20 mouse cellular contexts compared by ENCODE assay signal in the genomic region with DNA sequence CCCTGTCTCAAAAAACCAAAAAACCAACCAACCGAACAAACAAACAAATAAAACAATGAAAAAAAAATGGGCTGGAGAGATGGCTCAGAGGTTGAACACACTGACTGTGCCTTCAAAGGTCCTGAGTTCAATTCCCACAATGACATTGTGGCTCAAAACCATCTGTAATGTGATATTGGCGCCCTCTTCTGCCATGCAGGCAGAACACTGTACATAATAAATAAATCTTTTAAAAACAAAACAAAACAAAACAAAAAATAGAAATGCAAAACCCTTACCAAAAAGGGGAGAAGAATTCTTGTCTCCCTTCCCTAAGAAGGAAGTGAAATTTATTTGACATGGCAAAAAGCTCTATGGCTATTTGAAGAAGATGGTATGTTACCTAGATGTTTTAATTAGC. TPM values are rescaled to one million over a fixed set of nuclear protein-coding genes. Genes with fewer than 3 reads are reported as not detected.
DNase-seq lines count a peak whose midpoint lies in the region; ATAC-seq and TF ChIP-seq lines count a peak whose summit lies in the region.
"Had no signal": no experiment of that assay in that cellular context is flagged by ENCODE, and none has a peak within 500 bp of the region (broad histone marks: within the 10 kb centered on the region; RNA-seq: fewer than 3 reads in every experiment).

No protein-coding gene starts in this region.

- no peak overlapping the region for H3K9ac ChIP-seq in kidney, postnatal 0 days (ENCODE audit: low read depth, low read length)
- no peak overlapping the region for H3K9ac ChIP-seq in lung, postnatal 0 days (replicated peaks; ENCODE audit: low read depth)
- H3K9ac ChIP-seq in intestine, embryonic 16.5 days (ENCODE audit: low read depth, low read length): no peak overlapping the region
- H3K9ac ChIP-seq: embryonic facial prominence, embryonic 15.5 days; forebrain, embryonic 15.5 days; hindbrain, embryonic 15.5 days; liver, embryonic 15.5 days; midbrain, embryonic 12.5 days; neural tube, embryonic 15.5 days had no signal

- no peak for TF ChIP-seq POLR2A in lung, adult 2 months (IDR thresholded peaks at IDR 0.05; ENCODE audit: borderline replicate concordance, extremely low read depth, low read depth, low read length)

- H3K27ac ChIP-seq in kidney, postnatal 0 days: no peak overlapping the region
- H3K27ac ChIP-seq in lung, postnatal 0 days (ENCODE audit: low read length): no peak overlapping the region
- H3K27ac ChIP-seq in intestine, embryonic 16.5 days (ENCODE audit: low read length): no peak overlapping the region
- H3K27ac ChIP-seq: embryonic facial prominence, embryonic 15.5 days; forebrain, embryonic 15.5 days; hindbrain, embryonic 15.5 days; liver, embryonic 15.5 days; midbrain, embryonic 12.5 days; neural tube, embryonic 15.5 days had no signal

- no peaks in the 10 kb centered on the region for H3K9me3 ChIP-seq in kidney, postnatal 0 days (replicated peaks; ENCODE audit: low read length)
- H3K9me3 ChIP-seq in lung, postnatal 0 days (ENCODE audit: low read length): no peaks in the 10 kb centered on the region
- H3K9me3 ChIP-seq in intestine, embryonic 16.5 days (ENCODE audit: control insufficient read depth, low read length): no peaks in the 10 kb centered on the region
- H3K9me3 ChIP-seq: embryonic facial prominence, embryonic 15.5 days; forebrain, embryonic 15.5 days; hindbrain, embryonic 15.5 days; liver, embryonic 15.5 days; neural tube, embryonic 15.5 days had no signal

- DNase-seq in CD4-positive, CD25-positive, alpha-beta regulatory T cell, adult 2 months (ENCODE audit: low read depth, low spot score): peak; percentile 20
- no peak for DNase-seq in kidney, postnatal 0 days (ENCODE audit: low spot score)
- DNase-seq in kidney, adult 18-20 months: no peak
- no peak for DNase-seq in lung, postnatal 0 days (ENCODE audit: low spot score)
- DNase-seq in lung, adult 2 months: no peak
- no peak for DNase-seq in right cerebral cortex, postnatal 4 days
- DNase-seq: cerebellum, adult 11 months; cerebellum, adult 9-11 months; gastrocnemius, postnatal 10 days; kidney, postnatal 4 days; layer of hippocampus, adult 9-11 months; lung, postnatal 10 days had no signal

- H3K36me3 ChIP-seq in kidney, postnatal 0 days (ENCODE audit: insufficient read depth, low read length): no peaks in the 10 kb centered on the region
- H3K36me3 ChIP-seq in lung, postnatal 0 days (ENCODE audit: insufficient read depth, low read length): no peaks in the 10 kb centered on the region
- no peaks in the 10 kb centered on the region for H3K36me3 ChIP-seq in intestine, embryonic 16.5 days (ENCODE audit: control insufficient read depth, insufficient read depth, low read length)
- H3K36me3 ChIP-seq: embryonic facial prominence, embryonic 15.5 days; forebrain, embryonic 15.5 days; hindbrain, embryonic 15.5 days; liver, embryonic 15.5 days; midbrain, embryonic 12.5 days; neural tube, embryonic 15.5 days had no signal

- H3K4me3 ChIP-seq in kidney, postnatal 0 days (replicated peaks; ENCODE audit: low read depth, low read length): no peak overlapping the region
- H3K4me3 ChIP-seq in lung, postnatal 0 days (ENCODE audit: low read depth, low read length): no peak overlapping the region
- H3K4me3 ChIP-seq in lung, adult 2 months (replicated peaks; ENCODE audit: extremely low read depth, low read depth, low read length): no peak overlapping the region
- H3K4me3 ChIP-seq in intestine, embryonic 16.5 days (ENCODE audit: low read length): no peak overlapping the region
- H3K4me3 ChIP-seq: embryonic facial prominence, embryonic 15.5 days; forebrain, embryonic 15.5 days; hindbrain, embryonic 15.5 days; liver, embryonic 15.5 days; midbrain, embryonic 12.5 days; neural tube, embryonic 15.5 days had no signal

- no peak for ATAC-seq in CD4-positive, CD25-positive, alpha-beta regulatory T cell, adult 4 months
- ATAC-seq in kidney, postnatal 0 days (replicated peaks; ENCODE audit: low FRiP score, low read depth): no peak
- ATAC-seq in lung, postnatal 0 days: no peak
- no peak for ATAC-seq in intestine, embryonic 16.5 days
- ATAC-seq: forebrain, embryonic 15.5 days had no signal

- no peaks in the 10 kb centered on the region; the same call in 1 of the 2 replicates for H3K4me1 ChIP-seq in kidney, postnatal 0 days (replicated peaks; ENCODE audit: insufficient read depth, low read length)
- H3K4me1 ChIP-seq in lung, postnatal 0 days (ENCODE audit: insufficient read depth, low read depth, low read length): no peaks in the 10 kb centered on the region; the same call in 1 of the 2 replicates
- H3K4me1 ChIP-seq in lung, adult 2 months (ENCODE audit: control insufficient read depth, insufficient read depth, low read length): peaks cover 2% of the 10 kb centered on the region; the same call in 1 of the 2 replicates
- peaks cover 8% of the 10 kb centered on the region; the same call in 1 of the 2 replicates for H3K4me1 ChIP-seq in intestine, embryonic 16.5 days (ENCODE audit: control insufficient read depth, insufficient read depth, low read length)

- peak; percentile 26; the same call in 1 of the 2 replicates for TF ChIP-seq CTCF in kidney, postnatal 0 days (IDR thresholded peaks at IDR 0.05; ENCODE audit: low read depth)
- peak; percentile 15; the same call in 1 of the 2 replicates for TF ChIP-seq CTCF in lung, postnatal 0 days (IDR thresholded peaks at IDR 0.05)
- no peak for TF ChIP-seq CTCF in lung, adult 2 months (IDR thresholded peaks at IDR 0.05; ENCODE audit: insufficient read depth, low read length)

- H3K27me3 ChIP-seq in kidney, postnatal 0 days (ENCODE audit: insufficient read depth, low read length): no peaks in the 10 kb centered on the region
- no peaks in the 10 kb centered on the region for H3K27me3 ChIP-seq in lung, postnatal 0 days (replicated peaks; ENCODE audit: insufficient read depth, low read length)
- no peaks in the 10 kb centered on the region for H3K27me3 ChIP-seq in intestine, embryonic 16.5 days (replicated peaks; ENCODE audit: control insufficient read depth, insufficient read depth, low read length)
- H3K27me3 ChIP-seq: embryonic facial prominence, embryonic 15.5 days; forebrain, embryonic 15.5 days; liver, embryonic 15.5 days; midbrain, embryonic 12.5 days; neural tube, embryonic 15.5 days had no signal

- H3K4me2 ChIP-seq in kidney, postnatal 0 days (ENCODE audit: low read length): no peak overlapping the region
- H3K4me2 ChIP-seq in lung, postnatal 0 days (replicated peaks; ENCODE audit: low read depth, low read length): no peak overlapping the region
- H3K4me2 ChIP-seq in intestine, embryonic 16.5 days (ENCODE audit: low read depth, low read length): no peak overlapping the region
- H3K4me2 ChIP-seq: embryonic facial prominence, embryonic 15.5 days; forebrain, embryonic 15.5 days; hindbrain, embryonic 15.5 days; liver, embryonic 15.5 days; midbrain, embryonic 12.5 days; neural tube, embryonic 15.5 days had no signal

- WGBS in kidney, postnatal 0 days: 85% methylated on average over 2 of the region's 2 CpGs
- 79% methylated on average over 2 of the region's 2 CpGs for WGBS in lung, postnatal 0 days
- 82% methylated on average over 2 of the region's 2 CpGs for whole genome bisulfite sequencing in lung, adult 2 months
- WGBS in intestine, embryonic 16.5 days: 82% methylated on average over 2 of the region's 2 CpGs

- no peak for TF ChIP-seq EP300 in lung, postnatal 0 days (IDR thresholded peaks at IDR 0.05)

RNA-seq across cellular contexts. Expression of a gene that starts 5.6 kb away (rescaled TPM):
- polyA plus RNA-seq in CD4-positive, CD25-positive, alpha-beta regulatory T cell, adult 4 months (2017; shearing (Covaris generic)): 10 to 100 TPM; 43.8 to 46.1 TPM
- 22.4 and 27.9 TPM in 2 replicates for polyA plus RNA-seq in kidney, postnatal 0 days (2015; fragmentation: Nextera tagmentation; extraction: Ambion mirVana)
- polyA plus RNA-seq in lung, postnatal 0 days (2015; fragmentation: Nextera tagmentation; extraction: Ambion mirVana): 19.4 and 19.8 TPM in 2 replicates
- 3.1 and 4.9 TPM in 2 replicates for polyA plus RNA-seq in lung, adult 2 months (2012; rRNA removed)
- polyA plus RNA-seq in intestine, embryonic 16.5 days (2015; fragmentation: Nextera tagmentation; extraction: Ambion mirVana): 25.7 and 26.5 TPM in 2 replicates

RNA-seq across cellular contexts. Expression of a gene that starts 29.1 kb away (rescaled TPM):
- 10 to 100 TPM in 1 of 2 experiments, 1 to 10 TPM in 1; 8.9 to 13.3 TPM for polyA plus RNA-seq in CD4-positive, CD25-positive, alpha-beta regulatory T cell, adult 4 months (2017; shearing (Covaris generic))
- 8.6 and 9.1 TPM in 2 replicates for polyA plus RNA-seq in kidney, postnatal 0 days (2015; fragmentation: Nextera tagmentation; extraction: Ambion mirVana)
- polyA plus RNA-seq in lung, postnatal 0 days (2015; fragmentation: Nextera tagmentation; extraction: Ambion mirVana): 6.1 and 7.0 TPM in 2 replicates
- 15.2 and 18.3 TPM in 2 replicates for polyA plus RNA-seq in lung, adult 2 months (2012; rRNA removed)
- 11.2 and 11.5 TPM in 2 replicates for polyA plus RNA-seq in intestine, embryonic 16.5 days (2015; fragmentation: Nextera tagmentation; extraction: Ambion mirVana)

RNA-seq across cellular contexts. Expression of a gene that starts 29.1 kb away (rescaled TPM):
- polyA plus RNA-seq in CD4-positive, CD25-positive, alpha-beta regulatory T cell, adult 4 months (2017; shearing (Covaris generic)): 1 to 10 TPM; 6.9 to 7.8 TPM
- 12.8 and 15.5 TPM in 2 replicates for polyA plus RNA-seq in kidney, postnatal 0 days (2015; fragmentation: Nextera tagmentation; extraction: Ambion mirVana)
- 15.0 and 16.5 TPM in 2 replicates for polyA plus RNA-seq in lung, postnatal 0 days (2015; fragmentation: Nextera tagmentation; extraction: Ambion mirVana)
- polyA plus RNA-seq in lung, adult 2 months (2012; rRNA removed): 32.7 and 47.3 TPM in 2 replicates
- polyA plus RNA-seq in intestine, embryonic 16.5 days (2015; fragmentation: Nextera tagmentation; extraction: Ambion mirVana): 9.9 and 10.2 TPM in 2 replicates
